Mouse (Mus musculus) testis, adult 2 months (tissue): ENCODE measurements at regions not wholly inside any gene's neighbourhood (a gene's known extent, or its start where the extent isn't known, plus 50 kb on each side); places are given as distances from the start of the nearest gene placed in this dataset.

Source experiments
- CTCF ChIP-seq: fragments of 200-500 bp; IDR thresholded peaks from 2 replicates; pipeline ENCODE4 v1.5.1; 2012; ENCODE audit warnings: low read depth, mild to moderate bottlenecking, inconsistent platforms, low read length, moderate library complexity; ENCODE audit not compliant: control insufficient read depth, insufficient read depth, insufficient replicate concordance
- POLR2A ChIP-seq: fragments of 200-500 bp; IDR thresholded peaks from 2 replicates; pipeline ENCODE4 v1.6.1; 2012; ENCODE audit warnings: low read depth, mild to moderate bottlenecking, inconsistent platforms, low read length, moderate library complexity; ENCODE audit not compliant: control insufficient read depth

DNA sequence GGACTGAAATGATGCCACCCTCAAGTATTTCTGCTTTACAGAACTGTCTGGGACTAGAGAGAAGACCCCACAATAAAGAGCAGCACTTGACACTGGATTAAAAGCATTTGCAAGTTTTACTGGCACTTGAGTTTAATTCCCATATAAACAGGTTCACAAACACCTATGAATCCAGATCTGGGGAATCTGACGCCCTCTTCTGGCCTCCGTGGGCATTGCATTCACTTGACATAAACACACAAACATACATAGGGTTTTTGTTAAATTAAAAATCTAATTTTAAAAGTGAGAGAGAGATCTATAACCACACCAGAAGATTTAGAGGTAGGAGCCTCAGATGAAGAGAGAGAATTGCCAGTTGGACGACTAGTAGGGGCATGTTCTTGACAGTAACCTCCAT, 189.4 kb upstream of the Sgcd start:
- TF ChIP-seq CTCF: no peak
- TF ChIP-seq POLR2A: no peak
